Mouse (Mus musculus) layer of hippocampus, adult 9-10 months (tissue): ENCODE measurements at regions not wholly inside any gene's neighbourhood (a gene's known extent, or its start where the extent isn't known, plus 50 kb on each side); places are given as distances from the start of the nearest gene placed in this dataset.

Source experiments
- DNase-seq: peaks from one replicate; pipeline ENCODE4 v3.0.0; 2022; ENCODE audit warnings: low spot score

DNA sequence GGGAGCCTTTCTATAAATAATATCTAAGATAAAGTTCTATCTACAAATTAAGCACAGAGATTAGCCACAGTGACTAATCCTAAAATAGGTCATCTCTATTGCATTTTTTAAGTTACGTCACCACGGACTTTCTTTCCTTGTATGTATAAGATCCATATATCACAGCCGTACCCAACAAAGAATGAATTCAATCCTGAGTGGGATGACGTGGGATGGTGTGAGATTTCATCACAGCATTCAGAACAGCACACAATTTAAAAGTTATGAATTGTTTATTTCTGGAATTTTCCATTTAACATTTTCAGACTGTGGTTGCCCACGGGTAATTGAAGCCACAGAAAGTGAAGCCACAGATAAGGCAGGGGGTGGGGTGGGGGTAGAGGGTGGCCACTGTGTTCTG lies 129.0 kb upstream of the Dynlrb2 start:
- DNase-seq: no peak

DNA sequence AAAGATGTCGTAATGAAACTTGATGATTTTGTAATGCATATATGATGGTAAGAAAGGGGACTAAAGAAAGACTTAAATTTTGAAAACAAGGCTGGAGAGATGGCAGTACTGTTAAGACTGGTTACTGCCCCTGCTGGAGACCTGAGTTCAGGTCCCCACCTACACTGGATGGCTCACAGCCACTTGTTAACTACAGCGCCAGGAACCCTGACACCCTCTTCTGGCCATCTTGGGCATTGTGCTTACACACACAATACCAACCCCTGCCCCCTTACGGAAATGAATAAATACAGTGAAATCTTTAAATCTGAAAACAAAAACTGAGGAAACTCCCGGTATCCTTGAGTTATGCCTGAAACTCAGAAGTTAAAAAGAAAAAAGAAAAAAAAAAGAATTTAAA lies 131.7 kb upstream of the Dynlrb2 start:
- no peak for DNase-seq

DNA sequence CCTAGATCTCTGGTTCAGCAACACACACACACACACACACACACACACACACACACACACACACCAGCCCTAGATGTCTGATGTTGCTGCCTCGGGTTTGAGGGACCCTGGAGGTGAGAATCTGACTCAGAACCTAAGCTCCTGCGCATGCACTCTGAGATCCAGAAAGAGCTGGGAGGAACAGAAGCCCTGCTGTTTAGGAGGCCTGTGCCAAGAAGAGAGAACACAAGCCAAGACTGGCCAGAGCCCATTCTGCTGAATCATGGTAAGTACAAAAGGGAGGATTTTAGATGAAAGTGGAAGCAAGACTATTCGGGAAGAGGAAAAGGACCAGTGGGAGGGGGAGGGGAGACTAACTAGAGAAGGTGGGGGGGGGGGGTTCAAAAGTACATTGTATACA lies 132.2 kb upstream of the Dynlrb2 start:
- DNase-seq: no peak

DNA sequence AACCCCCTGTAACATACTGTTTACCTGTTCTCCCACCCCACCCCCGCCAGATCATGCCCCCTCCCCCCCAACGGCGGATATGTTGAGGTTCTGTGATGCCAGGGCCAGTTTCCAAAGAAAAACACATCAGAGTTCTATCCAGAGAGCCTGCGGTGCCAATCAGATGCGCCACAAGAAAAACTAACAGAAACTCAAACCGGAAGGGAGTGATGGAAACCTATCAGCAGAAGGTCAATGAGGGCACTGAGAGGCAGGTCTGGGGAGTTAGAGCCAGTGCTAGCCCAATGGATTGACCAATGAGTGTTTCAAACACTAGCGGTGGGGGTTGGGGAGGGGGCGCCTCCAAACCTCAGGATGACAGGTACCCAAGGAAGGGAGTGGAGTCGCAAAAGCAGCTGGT lies 132.7 kb upstream of the Dynlrb2 start:
- DNase-seq: no peak

DNA sequence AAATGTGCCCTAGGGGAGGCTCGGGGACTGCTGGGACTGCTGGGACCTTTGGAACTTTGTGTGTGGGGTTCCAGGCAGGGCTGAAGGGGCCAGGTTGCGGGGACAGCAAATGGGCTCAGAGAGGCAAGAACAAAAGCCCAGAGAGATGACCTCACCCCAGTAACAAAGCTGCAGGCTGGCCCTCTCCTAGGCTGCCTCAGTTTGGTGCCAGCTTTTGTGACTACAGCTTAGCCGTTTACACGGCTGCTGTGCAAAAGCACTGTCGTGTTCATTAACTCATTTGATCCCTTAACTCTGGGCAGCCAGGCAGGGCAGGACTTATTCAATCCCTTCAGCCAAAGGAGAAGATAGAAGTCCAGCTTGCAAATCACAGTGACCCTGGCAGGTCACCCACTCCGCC lies 137.3 kb upstream of the Dynlrb2 start:
- DNase-seq: no peak

DNA sequence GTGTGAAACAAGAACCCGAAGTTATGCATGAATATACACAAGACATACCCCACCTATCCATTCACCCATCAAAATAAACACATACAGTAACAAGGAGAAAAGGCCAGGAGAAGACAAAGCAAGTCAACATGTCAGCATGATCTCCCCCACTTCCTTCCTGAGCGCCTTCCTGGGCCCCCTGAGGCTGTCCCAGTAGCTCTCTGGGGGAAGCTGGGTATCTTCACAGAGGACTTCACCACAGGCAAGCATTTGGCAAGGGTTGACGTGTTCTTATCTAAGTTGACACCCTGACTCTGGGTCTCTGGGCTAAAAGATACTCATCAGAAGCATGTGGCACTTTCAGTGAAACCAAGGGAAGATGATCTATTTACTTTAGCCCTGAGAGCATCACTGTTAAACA lies 138.1 kb upstream of the Dynlrb2 start:
- DNase-seq: no peak

DNA sequence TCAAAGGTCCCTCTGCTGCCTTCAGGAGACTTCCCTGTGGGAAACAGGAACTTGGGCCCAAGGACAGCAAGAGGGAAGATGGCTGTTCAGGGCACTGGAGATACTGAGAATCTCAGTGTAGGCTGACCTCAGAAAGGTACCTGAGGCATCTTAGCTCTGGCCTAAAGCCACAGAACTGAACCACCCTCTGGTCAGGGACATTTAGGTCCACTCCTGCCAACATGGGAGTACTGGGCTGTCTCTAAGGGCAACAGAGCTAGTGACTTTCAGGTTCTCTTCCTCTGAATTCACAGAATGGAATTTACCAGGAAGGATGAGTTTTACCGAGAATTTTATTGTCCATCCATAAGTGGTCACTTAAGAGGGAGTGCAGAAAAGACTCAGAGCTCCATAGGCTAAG lies 140.0 kb upstream of the Dynlrb2 start:
- DNase-seq: no peak

DNA sequence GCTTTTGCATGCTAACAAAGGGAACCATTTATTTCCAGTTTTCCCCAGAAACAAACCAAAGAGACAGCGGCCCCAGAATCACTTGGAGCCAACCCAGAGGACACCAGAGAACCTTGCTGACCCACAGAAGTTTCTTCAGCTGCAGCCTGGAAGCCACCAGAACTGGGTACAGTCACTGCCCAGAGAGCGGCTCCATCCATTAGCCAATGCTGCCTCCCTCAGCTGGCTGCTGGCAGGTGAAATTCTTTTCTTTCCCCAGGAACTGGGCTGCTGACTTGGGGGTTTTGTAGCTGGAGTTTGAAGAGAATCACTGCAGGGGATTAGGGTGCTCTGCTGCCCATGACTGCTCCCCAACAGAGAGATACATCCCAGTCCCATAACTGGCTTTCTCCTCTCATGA lies 140.6 kb upstream of the Dynlrb2 start:
- DNase-seq: no peak

DNA sequence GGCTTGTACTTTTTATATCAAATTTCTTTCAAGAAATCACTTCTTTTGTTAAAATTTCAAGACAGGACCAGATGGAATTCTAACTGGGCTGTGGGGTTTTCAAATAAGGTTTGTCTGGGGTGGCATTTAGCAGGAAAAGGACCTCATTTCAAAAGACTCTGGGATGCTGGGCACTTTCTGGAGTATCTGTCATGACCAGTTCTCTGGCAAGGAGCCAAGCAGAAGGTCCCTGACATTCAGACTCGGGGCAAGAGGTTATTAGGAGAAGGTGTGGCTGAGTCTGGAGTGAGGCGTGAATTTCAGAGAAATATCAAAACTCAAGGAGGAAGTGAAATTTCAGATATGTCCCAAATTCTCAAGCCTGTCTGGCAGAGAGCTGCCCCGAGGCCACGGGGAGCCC lies 142.4 kb upstream of the Dynlrb2 start:
- DNase-seq: no peak

DNA sequence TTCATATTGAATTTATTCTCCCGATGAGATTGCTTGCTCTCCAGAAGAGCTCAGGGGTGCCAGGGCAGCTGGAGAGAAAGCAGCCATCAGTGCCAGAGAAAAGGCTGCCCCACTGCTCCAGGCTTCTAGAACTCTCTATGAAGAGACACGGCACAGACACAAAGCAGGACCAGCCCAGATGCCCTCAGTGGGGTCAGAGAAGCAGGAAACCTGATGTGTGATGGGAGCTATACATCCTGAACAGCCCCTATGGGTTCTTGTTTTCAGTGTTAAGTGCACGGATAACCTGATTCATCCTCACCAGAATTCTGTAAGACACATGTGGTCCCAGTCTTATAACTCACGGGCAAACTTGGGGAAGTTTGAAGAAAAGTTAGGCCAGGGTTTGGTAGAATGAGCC lies 145.0 kb upstream of the Dynlrb2 start:
- no peak for DNase-seq

DNA sequence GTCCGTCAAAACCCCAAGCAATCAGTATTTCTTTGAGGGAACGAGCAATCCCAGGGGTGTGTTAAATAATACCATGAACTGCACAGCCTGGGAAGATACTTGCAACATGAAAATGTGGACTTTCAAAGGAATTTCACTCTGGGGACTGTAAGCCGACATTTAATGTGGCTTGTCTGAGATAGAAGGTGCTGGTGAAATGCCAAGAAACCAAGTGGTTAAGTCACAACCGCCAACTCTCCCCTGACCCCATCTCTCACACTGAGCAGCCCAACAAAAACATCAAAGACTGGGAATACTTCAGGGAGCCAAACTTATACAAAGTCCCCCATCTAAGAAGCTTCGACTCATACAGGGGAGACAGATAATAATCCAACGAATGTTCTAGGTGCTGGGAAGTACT lies 150.0 kb upstream of the Dynlrb2 start:
- DNase-seq: no peak

DNA sequence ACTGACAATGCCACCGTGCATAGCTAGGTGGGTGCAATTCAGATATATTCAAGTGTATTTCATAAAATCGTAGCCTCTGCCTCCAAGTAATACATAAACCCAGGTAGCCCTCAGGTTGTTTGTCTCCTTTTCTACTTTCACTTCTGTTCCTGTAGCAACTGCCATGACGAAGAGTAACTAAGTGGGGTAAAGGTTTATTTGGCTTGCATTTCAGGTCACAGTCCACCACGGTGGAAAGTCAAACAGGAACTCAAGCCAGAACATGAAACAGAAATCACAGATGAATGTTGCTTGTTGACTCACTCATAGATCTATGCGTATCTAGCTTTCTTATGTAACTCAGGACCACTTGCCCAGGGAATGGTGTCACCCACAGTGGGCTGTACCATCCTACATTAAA lies 150.9 kb upstream of the Dynlrb2 start:
- DNase-seq: no peak

DNA sequence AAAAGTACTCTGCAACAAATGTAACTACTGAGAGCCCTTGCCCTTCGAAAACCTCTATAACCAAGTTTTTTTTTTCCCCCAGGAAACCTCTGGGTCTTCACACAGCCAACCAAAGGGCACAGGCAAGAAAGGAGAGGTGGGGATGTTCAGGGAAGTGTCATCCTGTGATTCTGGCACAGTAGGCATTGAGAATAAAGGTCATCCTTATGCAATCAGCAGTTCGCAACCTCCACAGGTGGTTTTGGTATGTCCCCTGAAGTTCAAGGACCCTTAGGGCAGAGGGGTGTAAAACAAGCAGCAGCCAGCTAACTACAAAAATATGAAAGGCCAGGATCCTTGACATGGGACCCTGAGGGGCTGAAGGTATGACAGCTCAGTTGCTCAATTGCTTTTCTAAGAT lies 152.1 kb upstream of the Dynlrb2 start:
- no peak for DNase-seq

DNA sequence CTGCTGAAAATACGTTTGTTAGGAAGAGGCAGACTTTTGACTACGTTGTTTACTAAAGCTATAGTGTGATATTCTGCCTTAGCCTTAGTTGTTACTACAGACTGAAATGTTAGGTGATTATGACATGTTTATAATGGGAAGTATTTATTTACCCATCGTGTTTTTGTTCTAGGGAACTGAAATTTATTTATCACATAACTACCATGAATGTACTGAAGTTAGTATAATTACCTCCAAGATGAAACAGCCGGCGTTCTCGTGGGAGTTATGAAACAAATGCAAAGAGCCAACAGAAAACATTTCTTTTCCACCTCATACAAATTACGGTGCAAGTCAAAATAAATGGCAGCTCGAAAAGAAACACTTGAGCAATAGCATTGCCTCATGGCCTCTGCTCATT lies 155.8 kb upstream of the Dynlrb2 start:
- DNase-seq: no peak

DNA sequence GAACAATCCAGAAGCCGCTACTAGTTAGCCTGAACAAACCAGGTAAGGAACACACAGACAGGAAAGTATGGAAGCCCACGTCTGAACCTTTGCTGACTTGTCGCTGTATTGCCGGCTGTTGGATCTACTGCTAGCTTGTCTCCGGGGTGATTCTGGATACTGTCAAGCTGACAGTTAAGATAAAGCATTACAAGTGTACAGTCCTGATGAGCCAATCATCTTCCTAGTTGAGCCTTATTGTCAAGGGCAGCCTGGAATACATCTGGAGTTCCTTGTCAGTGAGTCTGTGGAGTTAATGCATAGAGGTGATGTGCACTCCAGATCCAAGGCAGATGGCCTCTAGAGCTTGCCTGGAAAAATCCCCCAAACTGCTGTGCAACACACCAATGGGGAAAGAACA lies 157.8 kb upstream of the Dynlrb2 start:
- DNase-seq: no peak

DNA sequence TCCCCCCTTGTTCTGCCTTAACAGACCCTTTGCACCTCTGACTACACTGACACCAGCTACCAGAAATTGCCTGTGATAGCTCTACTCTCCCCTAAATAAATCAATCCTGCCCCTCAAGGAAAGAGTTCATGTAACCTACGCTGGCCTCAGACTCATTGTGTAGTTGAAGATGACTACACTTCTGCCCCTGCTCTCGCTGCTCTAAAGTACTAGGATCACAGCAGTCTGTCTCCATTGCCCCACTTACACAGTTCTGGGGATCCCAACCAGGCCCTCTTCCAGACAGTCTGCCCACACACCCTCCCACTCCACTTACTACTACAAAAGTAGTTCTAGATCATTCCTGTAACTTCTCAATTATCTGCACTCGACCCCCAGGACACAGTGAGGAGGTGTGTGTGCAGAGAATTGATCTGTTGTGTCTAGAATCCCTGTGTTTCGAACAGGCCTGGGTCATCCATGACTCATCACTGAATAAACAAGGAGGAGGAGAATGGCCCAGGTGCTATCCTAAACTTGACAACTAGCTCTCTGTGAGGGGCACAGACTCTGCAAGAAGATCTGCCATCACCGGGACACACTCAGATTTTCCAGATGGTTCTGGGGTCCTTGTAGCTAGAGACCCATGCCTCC lies 160.1 kb upstream of the Dynlrb2 start:
- no peak for DNase-seq

DNA sequence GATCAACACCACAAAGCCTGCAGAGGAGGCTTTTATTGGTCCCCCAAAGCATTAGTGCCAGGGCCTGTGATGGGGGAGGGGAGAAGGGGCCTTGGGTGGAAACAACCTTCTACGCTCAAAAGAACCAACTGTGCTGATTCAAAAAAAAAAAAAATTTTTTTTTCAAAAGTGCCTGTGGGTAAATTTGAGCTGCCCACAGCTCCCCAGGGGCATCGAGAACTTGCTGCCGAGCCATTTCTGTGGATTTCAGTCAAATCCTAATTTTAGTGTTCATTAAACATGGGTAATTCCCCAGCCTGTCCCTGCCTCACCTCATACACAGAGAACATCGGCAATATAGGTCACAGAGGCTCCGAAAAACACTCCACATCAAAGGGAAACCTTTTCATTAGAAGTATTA lies 161.2 kb upstream of the Dynlrb2 start:
- DNase-seq: no peak

DNA sequence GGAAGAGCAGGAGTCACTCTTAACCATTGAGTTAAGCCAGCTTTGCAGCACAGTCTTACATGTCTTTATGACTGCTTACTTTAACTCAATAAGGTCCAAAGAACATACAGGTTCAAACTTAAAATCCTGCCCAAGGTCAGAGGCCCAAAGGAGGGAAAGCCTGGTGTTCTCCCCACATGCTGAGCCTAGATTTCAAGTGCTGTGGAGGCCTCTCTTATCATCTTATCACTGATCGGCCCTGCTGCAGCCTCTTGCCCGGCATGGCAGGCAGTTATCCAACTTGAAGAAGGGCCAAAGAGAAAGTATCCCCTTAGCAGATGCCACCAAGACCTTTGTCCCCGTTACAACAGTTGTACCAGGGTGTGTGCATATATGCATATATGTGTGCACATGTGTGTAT lies 170.0 kb upstream of the Dynlrb2 start:
- no peak for DNase-seq

DNA sequence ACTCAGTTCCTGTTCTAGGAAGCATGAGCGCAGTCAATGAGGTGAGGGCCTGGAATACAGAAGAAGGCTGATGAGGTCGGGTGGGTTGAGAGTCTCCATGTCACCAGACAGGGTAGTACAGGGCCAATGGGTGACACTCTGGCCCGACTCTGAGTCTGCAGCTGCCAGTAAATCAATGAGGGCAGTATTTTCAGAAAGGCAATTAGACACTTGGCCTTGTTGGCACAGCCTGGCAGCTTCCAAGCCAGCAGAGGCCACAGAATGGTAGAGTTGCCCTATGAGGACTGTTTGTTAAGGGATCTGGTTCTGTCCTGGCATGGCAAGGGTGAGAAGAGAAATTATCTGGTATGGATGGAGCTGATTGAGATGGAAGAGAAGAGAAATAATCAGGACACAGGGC lies 170.7 kb upstream of the Dynlrb2 start:
- no peak for DNase-seq

DNA sequence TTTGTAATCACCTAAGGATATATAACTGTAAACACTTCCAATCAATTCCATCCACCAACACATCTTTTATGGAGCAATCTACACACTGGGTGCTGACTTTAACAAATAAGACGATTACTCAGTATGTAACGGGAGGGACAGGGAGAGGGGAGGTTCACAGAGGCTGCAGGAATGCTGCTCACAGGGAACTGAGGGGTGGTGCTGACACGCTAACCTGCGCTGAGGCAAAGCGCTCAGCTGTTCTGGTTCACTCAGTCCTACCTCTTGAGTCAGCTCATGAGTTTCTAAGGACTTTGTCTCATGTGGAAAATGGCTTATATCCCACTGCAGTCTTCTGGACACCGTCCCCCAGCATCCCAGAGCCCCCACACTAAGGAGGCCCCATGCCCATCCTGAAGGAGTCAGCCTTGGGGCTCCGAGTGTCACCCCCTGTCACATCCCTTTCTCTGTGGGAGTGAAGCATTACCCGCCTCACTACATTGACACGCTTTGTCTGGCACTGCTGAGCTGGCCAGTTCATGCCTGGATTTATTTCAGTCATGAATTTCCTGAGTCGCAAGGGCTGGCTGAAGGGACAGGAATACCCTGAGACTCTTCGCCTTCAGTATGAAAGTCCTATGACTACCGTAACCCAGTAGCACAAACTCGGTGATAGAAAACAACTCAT lies 184.6 kb upstream of the Dynlrb2 start:
- DNase-seq: no peak

DNA sequence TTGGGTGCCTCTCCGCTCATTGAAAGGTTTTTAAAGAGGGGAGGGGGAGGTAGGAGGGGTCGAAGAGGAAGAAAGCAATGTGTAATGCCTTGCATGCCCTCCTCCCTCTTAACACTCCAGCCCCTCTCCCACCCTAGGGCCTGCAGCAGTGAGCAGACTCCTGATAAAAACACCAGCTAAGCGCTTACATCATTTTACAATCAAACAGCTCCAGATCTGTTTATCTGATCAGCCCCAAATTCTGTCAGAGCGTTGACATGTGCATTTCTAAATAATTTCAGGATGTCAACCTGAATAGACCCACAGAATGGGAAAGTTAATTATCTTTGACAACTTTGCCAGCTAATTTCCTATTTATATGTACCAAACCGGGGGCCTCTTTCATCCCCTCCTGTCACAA lies 189.4 kb upstream of the Dynlrb2 start:
- no peak for DNase-seq

DNA sequence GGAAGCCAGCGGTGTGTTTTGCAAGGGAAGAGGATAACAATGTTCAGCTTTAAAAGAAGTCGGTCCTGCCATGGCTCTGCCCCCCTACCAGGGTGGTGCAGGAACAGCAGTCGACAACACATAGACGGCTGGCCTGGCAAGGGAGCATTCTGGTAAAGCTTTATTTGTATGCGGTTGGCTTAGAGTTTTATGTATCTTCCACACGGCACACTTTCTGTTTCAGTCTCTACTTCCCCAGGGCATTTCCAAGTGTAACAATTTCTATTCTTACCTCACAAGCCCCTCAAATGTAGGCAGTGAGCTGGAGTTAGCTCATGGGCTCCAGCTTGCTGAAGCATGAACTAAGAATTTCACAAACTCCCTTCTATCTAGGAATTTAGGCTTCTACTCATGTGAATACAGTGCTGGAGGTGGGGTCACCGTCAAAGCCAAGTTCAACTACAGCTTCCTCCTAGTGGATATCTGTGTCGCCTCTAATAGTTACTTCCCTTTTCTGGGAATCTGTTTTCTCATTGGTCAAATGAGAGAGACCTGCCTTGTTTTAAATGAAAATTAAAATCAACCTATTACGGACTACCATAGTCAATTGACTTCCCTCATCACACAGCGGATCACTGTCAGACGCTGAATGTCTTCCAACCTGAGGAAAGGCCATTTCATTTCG lies 190.2 kb upstream of the Dynlrb2 start:
- DNase-seq: no peak

DNA sequence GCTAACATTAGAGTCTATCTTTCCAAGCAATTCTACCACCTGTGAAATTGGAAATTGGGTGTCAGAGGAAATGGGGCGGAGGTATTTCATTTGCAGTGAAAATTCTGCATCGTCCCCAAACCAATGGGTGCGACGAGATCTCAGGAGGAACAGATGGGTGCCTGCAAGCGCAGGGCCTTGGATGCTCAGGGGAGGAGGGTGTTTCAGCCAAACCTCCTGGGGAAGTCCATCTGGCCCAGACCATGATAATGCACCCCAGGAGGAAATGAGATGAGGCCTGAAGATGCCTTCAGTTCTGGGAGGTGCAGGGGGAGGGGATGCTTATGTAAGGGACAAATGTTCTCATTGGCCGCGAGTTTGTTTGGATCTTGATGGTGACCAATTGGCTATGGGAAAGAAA lies 205.9 kb upstream of the Dynlrb2 start:
- no peak for DNase-seq

DNA sequence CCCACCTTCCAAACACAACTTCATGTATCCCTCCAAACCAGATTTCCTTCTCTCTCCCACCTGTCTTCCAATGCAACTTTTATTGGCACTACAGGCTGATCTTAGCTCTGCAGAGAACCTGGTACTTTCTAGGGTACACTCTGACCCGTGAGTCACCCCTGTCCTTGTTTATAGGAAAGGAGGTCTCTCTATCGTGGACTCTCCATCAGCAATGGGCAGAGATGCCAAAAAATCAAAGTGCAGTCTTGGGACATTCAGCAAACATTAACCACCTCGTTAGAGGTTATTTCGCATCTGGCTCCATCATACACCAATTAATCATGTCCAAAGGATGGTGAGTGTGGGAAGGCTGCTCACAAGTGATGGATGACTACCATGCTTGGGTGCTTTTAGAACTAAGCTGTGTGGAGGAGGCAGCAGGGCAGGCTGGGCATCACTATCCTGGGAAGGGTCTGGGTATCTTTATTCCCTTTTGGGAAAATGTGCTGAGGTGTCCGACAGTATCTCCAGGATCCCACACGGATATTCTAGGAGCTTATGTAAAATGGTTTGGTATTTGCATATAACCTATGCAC lies 214.0 kb upstream of the Dynlrb2 start:
- DNase-seq: no peak
